Comparison of ENCODE assay signal across 10 mouse cellular contexts in genomic region chr4:133423108-133423507, GRCm38 (mm10). TPM values are rescaled to one million over a fixed set of nuclear protein-coding genes. Genes with fewer than 3 reads are reported as not detected.
A peak's percentile ranks its signal among the peaks of the same experiment; 100 is the strongest.
DNase-seq lines count a peak whose midpoint lies in the region; ATAC-seq and TF ChIP-seq lines count a peak whose summit lies in the region.
"Had no signal": no experiment of that assay in that cellular context is flagged by ENCODE, and none has a peak within 500 bp of the region (broad histone marks: within the 10 kb centered on the region; RNA-seq: fewer than 3 reads in every experiment).

No protein-coding gene starts in this region.

- H3K9ac ChIP-seq in MEL (ENCODE audit: control insufficient read depth, low read depth, low read length, poor library complexity, severe bottlenecking): no peak overlapping the region
- no peak overlapping the region; the same call in 1 of the 2 replicates for H3K9ac ChIP-seq in hindbrain, embryonic 16.5 days (ENCODE audit: low read depth, low read length)
- no peak overlapping the region for H3K9ac ChIP-seq in limb, embryonic 14.5 days (ENCODE audit: low read depth, low read length, severe bottlenecking)
- H3K9ac ChIP-seq: embryonic facial prominence, embryonic 12.5 days had no signal

- no peak overlapping the region for H3K4me2 ChIP-seq in hindbrain, embryonic 16.5 days (ENCODE audit: low read length)
- H3K4me2 ChIP-seq in limb, embryonic 14.5 days (replicated peaks; ENCODE audit: low read depth, low read length, severe bottlenecking): no peak overlapping the region
- H3K4me2 ChIP-seq: embryonic facial prominence, embryonic 12.5 days had no signal

- no peaks in the 10 kb centered on the region for H3K79me2 ChIP-seq in MEL (ENCODE audit: control insufficient read depth, insufficient read depth, low read length, poor library complexity)

- TF ChIP-seq CTCF in MEL (IDR thresholded peaks at IDR 0.05 in 2 of 3, conservative IDR thresholded peaks at IDR 0.05 in 1 of 3; ENCODE audit: control insufficient read depth in 1 of 3, insufficient read depth in 1 of 3, low read depth in 2 of 3, low read length in 3 of 3, poor library complexity in 1 of 3, severe bottlenecking in 1 of 3): peak; percentile 71 to 79 (median 77)
- peak; percentile 84 for TF ChIP-seq CTCF in cortical plate, adult 2 months (IDR thresholded peaks at IDR 0.05; ENCODE audit: extremely low read depth, insufficient read depth, low read length)
- TF ChIP-seq CTCF in olfactory bulb, adult 2 months (IDR thresholded peaks at IDR 0.05; ENCODE audit: insufficient read depth, low read depth, low read length): 0 out of 2 replicates have a peak, but pooled peaks have one; percentile 39

- peaks cover 0 to 6% of the 10 kb centered on the region in 2 experiments; a peak in 3 of 4 replicates for H3K36me3 ChIP-seq in MEL (ENCODE audit: control insufficient read depth in 1 of 2, insufficient read depth in 2 of 2, low read length in 2 of 2)
- peaks cover 9% of the 10 kb centered on the region; the same call in 1 of the 2 replicates for H3K36me3 ChIP-seq in hindbrain, embryonic 16.5 days (ENCODE audit: control insufficient read depth, insufficient read depth, low read length)
- H3K36me3 ChIP-seq in limb, embryonic 14.5 days (ENCODE audit: control insufficient read depth, insufficient read depth, low read length): peaks cover 33% of the 10 kb centered on the region

- ATAC-seq in hindbrain, embryonic 16.5 days: peak; percentile 34; the same call in 1 of the 2 replicates
- ATAC-seq in limb, embryonic 14.5 days (ENCODE audit: low FRiP score, low read depth): no peak

- H3K27me3 ChIP-seq in MEL (ENCODE audit: control insufficient read depth in 1 of 2, insufficient read depth in 2 of 2, low read length in 2 of 2): no peaks in the 10 kb centered on the region
- H3K27me3 ChIP-seq in hindbrain, embryonic 16.5 days (replicated peaks; ENCODE audit: control insufficient read depth, insufficient read depth, low read length): no peaks in the 10 kb centered on the region
- H3K27me3 ChIP-seq in limb, embryonic 14.5 days (ENCODE audit: control insufficient read depth, insufficient read depth, low read length): no peaks in the 10 kb centered on the region
- H3K27me3 ChIP-seq: embryonic facial prominence, embryonic 12.5 days had no signal

- 52% methylated on average over 6 of the region's 6 CpGs for WGBS in hindbrain, embryonic 16.5 days
- WGBS in limb, embryonic 14.5 days: 52% methylated on average over 6 of the region's 6 CpGs
- 49% methylated on average over 6 of the region's 6 CpGs for WGBS in olfactory bulb, adult 2 months

- no peak overlapping the region for H3K27ac ChIP-seq in MEL (ENCODE audit: control insufficient read depth, low read depth, low read length)
- no peak overlapping the region for H3K27ac ChIP-seq in cortical plate, adult 2 months (ENCODE audit: insufficient read depth, low read length)
- no peak overlapping the region for H3K27ac ChIP-seq in hindbrain, embryonic 16.5 days (ENCODE audit: low read depth, low read length)
- H3K27ac ChIP-seq in limb, embryonic 14.5 days (replicated peaks; ENCODE audit: low read depth, low read length): no peak overlapping the region
- H3K27ac ChIP-seq in olfactory bulb, adult 2 months (ENCODE audit: insufficient read depth, low read depth, low read length): no peak overlapping the region
- H3K27ac ChIP-seq: embryonic facial prominence, embryonic 12.5 days had no signal

- no peak for TF ChIP-seq EP300 in MEL (IDR thresholded peaks at IDR 0.05; ENCODE audit: low read depth in 1 of 2, low read length in 2 of 2)

- H3K4me1 ChIP-seq in MEL (ENCODE audit: control insufficient read depth in 1 of 2, insufficient read depth in 2 of 2, low read length in 2 of 2): peaks cover 0 to 5% of the 10 kb centered on the region in 2 experiments; a peak in 2 of 4 replicates
- no peaks in the 10 kb centered on the region for H3K4me1 ChIP-seq in cortical plate, adult 2 months (ENCODE audit: control insufficient read depth, insufficient read depth, low read length)
- H3K4me1 ChIP-seq in hindbrain, embryonic 16.5 days (ENCODE audit: control insufficient read depth, insufficient read depth, low read depth, low read length): no peaks in the 10 kb centered on the region
- H3K4me1 ChIP-seq in limb, embryonic 14.5 days (ENCODE audit: control insufficient read depth, insufficient read depth, low read length): no peaks in the 10 kb centered on the region
- no peaks in the 10 kb centered on the region for H3K4me1 ChIP-seq in olfactory bulb, adult 2 months (ENCODE audit: control insufficient read depth, insufficient read depth, low read length)

- DNase-seq in layer of hippocampus, adult 11-12 months (ENCODE audit: low spot score): peak; percentile 52
- no peak for DNase-seq in layer of hippocampus, adult 9-11 months
- DNase-seq in MEL (ENCODE audit: low read depth, low spot score): peak; percentile 50
- peak; percentile 36 for DNase-seq in limb, embryonic 14.5 days (ENCODE audit: low spot score)
- no peak for DNase-seq in urinary bladder, postnatal 4 days (ENCODE audit: low spot score in 2 of 2)

- TF ChIP-seq RAD21 in MEL (IDR thresholded peaks at IDR 0.05; ENCODE audit: low read depth, low read length): peak; percentile 37

- no peaks in the 10 kb centered on the region for H3K9me3 ChIP-seq in MEL (replicated peaks; ENCODE audit: insufficient read depth, low read length)
- H3K9me3 ChIP-seq in hindbrain, embryonic 16.5 days (ENCODE audit: control insufficient read depth, low read length): no peaks in the 10 kb centered on the region
- no peaks in the 10 kb centered on the region for H3K9me3 ChIP-seq in limb, embryonic 14.5 days (ENCODE audit: control insufficient read depth, low read length)
- H3K9me3 ChIP-seq: embryonic facial prominence, embryonic 12.5 days had no signal

- no peak overlapping the region for H3K4me3 ChIP-seq in MEL (ENCODE audit: control insufficient read depth in 1 of 2, insufficient read depth in 1 of 2, low read depth in 2 of 2, low read length in 2 of 2)
- H3K4me3 ChIP-seq in cortical plate, adult 2 months (ENCODE audit: insufficient read depth, low read length): no peak overlapping the region
- no peak overlapping the region for H3K4me3 ChIP-seq in hindbrain, embryonic 16.5 days (ENCODE audit: low read length)
- no peak overlapping the region for H3K4me3 ChIP-seq in limb, embryonic 14.5 days (replicated peaks; ENCODE audit: low read length)
- H3K4me3 ChIP-seq in olfactory bulb, adult 2 months (ENCODE audit: insufficient read depth, low read depth, low read length): no peak overlapping the region
- H3K4me3 ChIP-seq: embryonic facial prominence, embryonic 12.5 days had no signal

- no peak for TF ChIP-seq POLR2A in MEL (IDR thresholded peaks at IDR 0.05; ENCODE audit: control insufficient read depth in 1 of 2, insufficient read depth in 1 of 2, low read depth in 1 of 2, low read length in 2 of 2, poor library complexity in 1 of 2)
- TF ChIP-seq POLR2A in cortical plate, adult 2 months (IDR thresholded peaks at IDR 0.05; ENCODE audit: extremely low read depth, insufficient read depth, low read length): no peak
- TF ChIP-seq POLR2A in limb, embryonic 14.5 days (IDR thresholded peaks at IDR 0.05; ENCODE audit: borderline replicate concordance, extremely low read depth, insufficient read depth, insufficient read length): no peak
- no peak for TF ChIP-seq POLR2A in olfactory bulb, adult 2 months (IDR thresholded peaks at IDR 0.05; ENCODE audit: insufficient read depth, low read depth, low read length)

TF ChIP-seq in MEL, 35 proteins besides CTCF, POLR2A, EP300 and RAD21:
- TF ChIP-seq SMC3 (IDR thresholded peaks at IDR 0.05; ENCODE audit: low read depth, low read length) (peak; percentile 54), MAX (IDR thresholded peaks at IDR 0.05; ENCODE audit: low read length) (no peak)

RNA-seq across cellular contexts. Expression of gene Slc9a1, which starts 53.6 kb away (rescaled TPM):
- total RNA-seq in MEL (2012; rRNA removed): 2.8 and 3.1 TPM in 2 replicates
- polyA plus RNA-seq in MEL (2012; ENCODE audit: insufficient read depth in 1 of 2, insufficient read length in 2 of 2, low read depth in 1 of 2, low replicate concordance in 2 of 2, missing spikeins in 1 of 2): 10 to 100 TPM in 1 of 2 experiments, not detected in 1; 14.0 TPM
- polyA plus RNA-seq in cortical plate, adult 2 months (2012; rRNA removed): 35.2 and 36.1 TPM in 2 replicates
- 9.8 and 9.9 TPM in 2 replicates for polyA plus RNA-seq in hindbrain, embryonic 16.5 days (2015; fragmentation: Nextera tagmentation; extraction: Ambion mirVana)
- 36.7 and 46.7 TPM in 2 replicates for polyA plus RNA-seq in limb, embryonic 14.5 days (2012; rRNA removed)
- 11.4 and 11.5 TPM in 2 replicates for polyA plus RNA-seq in limb, embryonic 14.5 days (2014; fragmentation: Nextera tagmentation; extraction: Ambion mirVana)
- not detected in 2 replicates for polyA plus RNA-seq in olfactory bulb, adult 2 months (2012; ENCODE audit: insufficient read depth, insufficient read length, low replicate concordance, missing spikeins)

RNA-seq across cellular contexts. Expression of gene Tent5b, which starts 56.8 kb away (rescaled TPM):
- total RNA-seq in MEL (2012; rRNA removed): 3.5 and 3.6 TPM in 2 replicates
- polyA plus RNA-seq in MEL (2012; ENCODE audit: insufficient read depth in 1 of 2, insufficient read length in 2 of 2, low read depth in 1 of 2, low replicate concordance in 2 of 2, missing spikeins in 1 of 2): 1 to 10 TPM in 1 of 2 experiments, not detected in 1; 2.5 TPM
- 0.04 and 0.06 TPM in 2 replicates for polyA plus RNA-seq in cortical plate, adult 2 months (2012; rRNA removed)
- 0.32 and 0.36 TPM in 2 replicates for polyA plus RNA-seq in hindbrain, embryonic 16.5 days (2015; fragmentation: Nextera tagmentation; extraction: Ambion mirVana)
- 0.80 and 1.0 TPM in 2 replicates for polyA plus RNA-seq in limb, embryonic 14.5 days (2012; rRNA removed)
- 1.4 and 1.7 TPM in 2 replicates for polyA plus RNA-seq in limb, embryonic 14.5 days (2014; fragmentation: Nextera tagmentation; extraction: Ambion mirVana)
- polyA plus RNA-seq in olfactory bulb, adult 2 months (2012; ENCODE audit: insufficient read depth, insufficient read length, low replicate concordance, missing spikeins): not detected in 2 replicates
- total RNA-seq: left cerebral cortex, postnatal 36 days had no signal

Comparison
In these comparisons a context has a peak if more than half of its experiments do, and no peak if none do; other contexts are left out.
1. DNase-seq: peak in layer of hippocampus, adult 11-12 months (single experiment), MEL (single experiment) and limb, embryonic 14.5 days (single experiment); none in layer of hippocampus, adult 9-11 months (single experiment) and urinary bladder, postnatal 4 days (0 of 2).
2. Peak in every context shown above with its lines, with median percentiles within 50 percentile points of each other: CTCF ChIP-seq.